Mouse (Mus musculus) neural tube, embryonic 12.5 days (tissue): ENCODE measurements around the gene Zfp787. TPM values are rescaled to one million over a fixed set of nuclear protein-coding genes. Genes with fewer than 3 reads are reported as not detected.
A peak's percentile ranks its signal among the peaks of the same experiment; 100 is the strongest.

Experiments
- ATAC-seq: fragments of 200-750 bp; cut with Nextera tagmentation; 2 replicates; pipeline ENCODE4 v1.8.0; 2017; ENCODE audit warnings: low read depth, mild to moderate bottlenecking, moderate TSS enrichment, moderate library complexity; ENCODE audit not compliant: low FRiP score
- H3K27ac ChIP-seq: fragments of 300-500 bp; sonication (generic); 2 replicates; pipeline ENCODE4 v1.5.1; 2016
- H3K27me3 ChIP-seq: fragments of 300-500 bp; sonication (generic); replicated peaks from 2 replicates; pipeline ENCODE4 v1.6.1; 2016; ENCODE audit warnings: mild to moderate bottlenecking
- H3K36me3 ChIP-seq: fragments of 300-500 bp; sonication (generic); 2 replicates; pipeline ENCODE4 v1.6.1; 2016; ENCODE audit warnings: mild to moderate bottlenecking
- H3K4me1 ChIP-seq: fragments of 300-500 bp; sonication (generic); 2 replicates; pipeline ENCODE4 v1.6.1; 2016
- H3K4me2 ChIP-seq: fragments of 300-500 bp; sonication (generic); replicated peaks from 2 replicates; pipeline ENCODE4 v1.6.1; 2016; ENCODE audit warnings: mild to moderate bottlenecking
- H3K4me3 ChIP-seq: fragments of 300-500 bp; sonication (generic); 2 replicates; pipeline ENCODE4 v1.5.1; 2016
- H3K9ac ChIP-seq: fragments of 300-500 bp; sonication (generic); 2 replicates; pipeline ENCODE4 v1.6.1; 2016; ENCODE audit warnings: mild to moderate bottlenecking
- H3K9me3 ChIP-seq: fragments of 300-500 bp; sonication (generic); 2 replicates; pipeline ENCODE4 v1.6.1; 2016; ENCODE audit warnings: mild to moderate bottlenecking
- WGBS: fragments of 180-500 bp; shearing (Covaris S2); methylation state at CpG from one replicate; pipeline ENCODE4 v1.1.7; 2016; 5-methylcytosine and 5-hydroxymethylcytosine counted together
- polyA plus RNA-seq: library from polyadenylated mRNA; unstranded; fragments of >200 nt; fragmentation: Nextera tagmentation; extraction: Ambion mirVana; gene quantifications from 2 replicates; pipeline ENCODE4 v1.2.1, GENCODE M21; 2016

Zfp787 gene
- polyA plus RNA-seq, 1 experiment from 2014 or later = 37.0 TPM

DNA sequence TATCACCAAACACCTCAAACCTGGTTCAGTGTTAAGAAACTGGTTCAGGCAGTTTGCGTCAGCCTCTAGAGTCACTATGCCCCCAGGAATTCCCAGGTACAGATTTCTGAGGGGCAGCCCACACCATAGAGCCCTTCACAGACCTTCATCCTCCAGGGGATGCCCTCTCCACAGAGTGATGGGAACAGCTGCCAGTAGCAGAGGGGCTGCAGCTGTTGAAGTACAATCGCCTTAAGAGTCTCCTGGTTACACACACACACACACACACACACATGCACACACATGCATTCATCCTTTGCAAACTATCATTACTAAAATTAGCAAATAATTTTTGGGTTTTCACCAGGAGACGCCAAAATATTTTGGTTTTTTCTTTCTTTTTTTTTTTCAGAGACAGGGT is 3.8 kb upstream of the Zfp787 start:
- no peaks in the 10 kb centered on the region for H3K27me3 ChIP-seq
- no peak for ATAC-seq
- 90% methylated on average over 3 of the region's 3 CpGs for WGBS

DNA sequence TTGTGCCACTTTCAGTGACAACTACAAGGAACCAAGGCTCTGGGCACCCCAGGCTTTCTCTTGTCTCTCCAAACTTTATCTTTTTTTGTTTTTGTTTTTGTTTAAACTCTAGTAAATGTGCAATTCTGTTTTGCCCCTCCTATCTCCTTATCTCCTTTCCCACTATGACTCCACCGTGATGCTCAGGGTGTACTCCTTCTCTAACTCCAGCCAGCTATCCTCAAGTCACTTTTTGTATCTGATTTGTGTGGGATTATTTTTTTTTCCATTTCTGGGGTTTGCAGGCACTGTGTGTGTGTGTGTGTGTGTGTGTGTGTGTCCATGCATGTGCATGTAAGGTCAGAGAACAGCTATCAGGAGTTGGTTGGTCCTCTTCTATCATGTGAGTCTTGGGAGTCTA is 1.7 kb upstream of the Zfp787 start:
- Histone ChIP-seq H3K36me3 (no peaks in the 10 kb centered on the region), H3K9me3 (no peaks in the 10 kb centered on the region), H3K4me3 (no peak overlapping the region), H3K4me1 (peaks cover 26% of the 10 kb centered on the region), H3K9ac (no peak overlapping the region), H3K4me2 (no peak overlapping the region), H3K27me3 (no peaks in the 10 kb centered on the region), H3K27ac (no peak overlapping the region)
- WGBS = 89% methylated on average over 1 of the region's 1 CpGs
- no peak for ATAC-seq

More for the DNA sequence above, 3.8 kb upstream of the Zfp787 start:
- H3K4me3 ChIP-seq = no peak overlapping the region
- no peak overlapping the region for H3K27ac ChIP-seq
- no peak overlapping the region for H3K4me2 ChIP-seq
- H3K36me3 ChIP-seq = no peaks in the 10 kb centered on the region
- H3K9me3 ChIP-seq = no peaks in the 10 kb centered on the region
- no peak overlapping the region for H3K9ac ChIP-seq
- H3K4me1 ChIP-seq = peaks cover 12% of the 10 kb centered on the region

DNA sequence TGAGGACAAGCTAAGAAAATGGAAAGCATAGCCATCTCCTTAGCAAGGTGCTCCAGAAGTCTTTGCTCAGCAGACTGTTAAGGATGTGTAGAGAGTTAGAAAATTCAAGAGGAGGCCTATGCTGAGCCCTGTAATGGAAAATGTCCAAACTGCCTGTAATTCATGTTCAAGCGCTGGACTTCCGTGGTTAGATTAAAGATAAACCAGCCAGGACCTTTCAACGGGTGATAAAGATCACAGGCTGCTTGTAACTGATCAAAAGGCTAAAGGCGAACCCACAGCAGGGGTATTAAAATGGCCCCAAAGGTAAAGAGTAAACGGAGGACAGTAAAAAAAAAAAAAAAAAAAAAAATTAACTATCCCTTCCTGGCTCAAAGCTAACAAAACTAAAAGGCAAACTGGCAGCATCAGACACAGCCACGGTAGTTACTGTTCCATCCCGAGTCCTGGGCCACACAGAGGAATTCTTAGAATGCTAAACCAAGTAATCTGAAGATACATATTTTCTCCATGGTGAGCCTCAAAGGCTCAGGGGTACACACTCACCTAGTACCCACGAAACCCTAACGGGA is 1.2 kb upstream of the Zfp787 start:
- no peaks in the 10 kb centered on the region for H3K27me3 ChIP-seq
- H3K27ac ChIP-seq = no peak overlapping the region
- H3K4me3 ChIP-seq = 0 out of 2 replicates have a peak overlapping the region, but pooled peaks have one; percentile 78
- no peak for ATAC-seq
- H3K9me3 ChIP-seq = no peaks in the 10 kb centered on the region
- H3K4me1 ChIP-seq = peaks cover 26% of the 10 kb centered on the region
- H3K4me2 ChIP-seq = peak overlapping the region; percentile 96
- H3K9ac ChIP-seq = 0 out of 2 replicates have a peak overlapping the region, but pooled peaks have one; percentile 10
- H3K36me3 ChIP-seq = no peaks in the 10 kb centered on the region
- 66% methylated on average over 9 of the region's 9 CpGs for WGBS

DNA sequence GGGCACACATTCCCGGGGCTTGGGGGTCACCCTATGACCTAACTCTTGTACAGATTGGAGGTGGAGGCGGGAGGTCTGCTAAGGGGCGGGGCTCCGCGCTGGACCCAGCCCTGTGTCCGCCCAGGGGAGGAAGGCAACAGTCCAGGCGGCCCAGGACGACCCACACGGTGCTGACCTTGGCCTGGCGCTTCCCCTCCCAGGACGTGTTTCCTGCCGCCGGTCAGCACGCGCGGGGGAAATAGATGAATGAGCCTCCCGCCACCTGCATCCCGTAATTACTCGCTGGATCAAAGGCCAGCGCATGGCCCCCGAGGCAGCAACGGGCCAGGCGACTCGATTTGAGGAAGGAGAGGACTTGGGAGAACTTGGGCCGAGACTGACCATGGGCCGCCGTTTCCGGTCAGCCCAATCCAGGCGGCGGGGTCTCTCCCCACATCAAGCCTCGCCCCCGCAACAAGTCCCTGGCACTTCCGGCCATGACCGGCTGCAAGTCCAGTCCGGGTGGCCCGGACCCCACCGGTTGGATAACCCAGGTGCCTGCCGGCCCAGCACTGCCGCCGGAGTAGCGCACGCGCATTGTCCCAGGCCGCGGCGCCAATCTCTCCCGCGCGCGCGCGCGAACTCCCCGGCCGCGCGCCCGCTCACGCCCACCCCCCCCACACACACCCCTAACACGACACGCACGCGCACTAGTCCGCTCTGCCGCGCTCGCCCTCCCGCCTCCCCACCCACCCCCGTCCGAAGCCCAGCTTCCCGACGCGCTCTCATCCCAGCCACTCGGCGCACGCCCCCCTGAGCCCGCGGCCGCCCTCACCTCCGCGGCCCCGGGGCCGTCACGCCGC is 545 bp downstream of the Zfp787 start:
- Histone ChIP-seq H3K9me3 (no peaks in the 10 kb centered on the region), H3K36me3 (no peaks in the 10 kb centered on the region), H3K9ac (peak overlapping the region; percentile 84), H3K4me2 (peak overlapping the region; percentile 96), H3K27me3 (no peaks in the 10 kb centered on the region), H3K27ac (peak overlapping the region; percentile 66; the same call in 1 of the 2 replicates), H3K4me1 (peaks cover 26% of the 10 kb centered on the region), H3K4me3 (peak overlapping the region; percentile 78)
- WGBS = under 1% methylated on average over 84 of the region's 85 CpGs
- peak; percentile 80 for ATAC-seq

DNA sequence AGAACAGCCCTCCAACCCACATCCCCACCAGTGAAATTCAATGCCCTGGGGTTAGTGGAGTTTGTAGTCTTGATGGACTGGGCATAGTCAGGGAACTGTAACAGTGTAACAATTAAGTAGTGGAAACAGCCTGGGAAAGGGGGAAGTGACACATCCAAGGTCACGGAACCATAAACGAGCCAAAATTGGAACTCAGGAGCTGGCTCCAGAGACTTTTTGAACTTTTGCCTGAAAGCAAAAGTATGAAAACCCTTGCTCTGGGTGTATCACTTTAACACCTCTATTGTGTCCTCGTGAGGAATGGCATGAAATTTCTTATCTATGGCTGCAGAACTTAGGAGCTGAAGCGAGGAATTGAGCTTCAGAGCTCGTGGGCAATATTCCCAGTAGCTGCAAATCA is 1.6 kb downstream of the Zfp787 start:
- peak overlapping the region; percentile 96 for H3K4me2 ChIP-seq
- peaks cover 26% of the 10 kb centered on the region for H3K4me1 ChIP-seq
- no peak for ATAC-seq
- no peaks in the 10 kb centered on the region for H3K9me3 ChIP-seq
- peak overlapping the region; percentile 78; the same call in 1 of the 2 replicates for H3K4me3 ChIP-seq
- WGBS = 88% methylated on average over 5 of the region's 5 CpGs
- no peak overlapping the region for H3K9ac ChIP-seq
- H3K27me3 ChIP-seq = no peaks in the 10 kb centered on the region
- no peak overlapping the region for H3K27ac ChIP-seq
- H3K36me3 ChIP-seq = no peaks in the 10 kb centered on the region

DNA sequence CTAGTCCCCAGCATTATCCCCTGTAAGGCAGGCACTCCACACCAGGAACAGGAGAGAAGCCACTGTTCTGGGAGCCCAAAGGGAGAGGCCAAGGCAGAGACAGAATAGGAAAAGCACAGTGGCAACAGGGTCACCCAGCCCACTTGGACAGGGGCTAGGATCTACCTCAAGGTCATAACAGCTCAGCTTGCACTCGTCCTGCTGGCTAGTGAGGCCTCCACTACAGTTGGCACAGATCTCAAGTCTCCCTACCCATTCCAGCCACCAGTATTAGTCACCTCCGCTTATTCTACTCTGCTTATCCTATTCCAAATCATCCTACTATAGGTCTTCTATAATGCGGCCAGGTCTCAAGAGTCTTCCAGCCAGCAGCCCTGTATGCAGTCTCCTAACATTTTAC is 2.7 kb downstream of the Zfp787 start:
- no peak overlapping the region for H3K27ac ChIP-seq
- H3K4me3 ChIP-seq = no peak overlapping the region
- no peaks in the 10 kb centered on the region for H3K27me3 ChIP-seq
- no peak overlapping the region for H3K9ac ChIP-seq
- H3K4me1 ChIP-seq = peaks cover 30% of the 10 kb centered on the region
- H3K4me2 ChIP-seq = no peak overlapping the region
- no peaks in the 10 kb centered on the region for H3K36me3 ChIP-seq
- no peak for ATAC-seq
- H3K9me3 ChIP-seq = no peaks in the 10 kb centered on the region
- 96% methylated on average over 3 of the region's 3 CpGs for WGBS

DNA sequence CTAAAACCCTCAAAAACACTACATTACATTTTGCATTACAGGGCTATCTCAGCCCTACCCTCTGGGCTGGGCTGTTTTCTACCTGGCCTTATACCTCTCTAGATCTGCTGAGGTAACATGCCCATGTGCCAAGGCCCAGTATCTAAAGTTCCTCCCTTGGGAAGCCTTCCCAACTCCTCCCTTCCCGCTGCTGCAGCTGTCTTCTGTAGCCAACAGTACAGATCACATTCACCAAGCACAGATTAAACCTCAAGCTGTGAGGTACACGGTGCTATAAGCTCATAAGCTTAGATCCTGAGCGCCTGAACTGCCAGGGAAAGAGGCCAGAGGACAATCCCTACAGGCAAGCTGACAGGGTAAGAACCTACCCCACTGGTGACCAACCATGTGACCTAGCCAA is 3.8 kb downstream of the Zfp787 start:
- no peaks in the 10 kb centered on the region for H3K36me3 ChIP-seq
- no peaks in the 10 kb centered on the region for H3K27me3 ChIP-seq
- no peak for ATAC-seq
- no peak overlapping the region for H3K4me2 ChIP-seq
- peaks cover 30% of the 10 kb centered on the region for H3K4me1 ChIP-seq
- no peaks in the 10 kb centered on the region for H3K9me3 ChIP-seq
- H3K27ac ChIP-seq = no peak overlapping the region
- 88% methylated on average over 3 of the region's 3 CpGs for WGBS
- no peak overlapping the region for H3K4me3 ChIP-seq
- no peak overlapping the region for H3K9ac ChIP-seq

DNA sequence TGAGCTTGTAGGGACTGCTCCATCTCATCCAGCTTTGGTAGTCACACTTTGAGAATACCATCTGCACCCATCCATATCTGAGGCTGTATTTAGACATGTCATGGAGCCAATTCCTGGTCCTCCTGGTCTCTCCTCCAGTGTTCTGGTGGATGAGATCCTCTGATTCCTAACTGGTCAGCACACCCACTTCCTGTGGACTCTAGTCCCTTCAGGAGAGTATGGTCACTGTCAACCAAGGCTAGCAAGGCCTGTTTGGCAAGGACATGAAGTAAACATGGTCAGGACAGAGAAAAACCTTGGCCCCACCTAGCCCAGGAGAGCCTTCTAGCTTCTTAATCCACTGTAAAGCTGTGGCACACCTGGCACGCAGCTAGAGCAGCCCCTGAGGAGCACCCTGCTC is 4.5 kb downstream of the Zfp787 start:
- no peak overlapping the region for H3K4me3 ChIP-seq
- H3K9ac ChIP-seq = no peak overlapping the region
- no peak overlapping the region for H3K27ac ChIP-seq
- no peaks in the 10 kb centered on the region for H3K27me3 ChIP-seq
- ATAC-seq = no peak
- peaks cover 23% of the 10 kb centered on the region for H3K4me1 ChIP-seq
- H3K4me2 ChIP-seq = no peak overlapping the region
- H3K9me3 ChIP-seq = no peaks in the 10 kb centered on the region
- H3K36me3 ChIP-seq = no peaks in the 10 kb centered on the region
- WGBS = 91% methylated on average over 1 of the region's 1 CpGs

DNA sequence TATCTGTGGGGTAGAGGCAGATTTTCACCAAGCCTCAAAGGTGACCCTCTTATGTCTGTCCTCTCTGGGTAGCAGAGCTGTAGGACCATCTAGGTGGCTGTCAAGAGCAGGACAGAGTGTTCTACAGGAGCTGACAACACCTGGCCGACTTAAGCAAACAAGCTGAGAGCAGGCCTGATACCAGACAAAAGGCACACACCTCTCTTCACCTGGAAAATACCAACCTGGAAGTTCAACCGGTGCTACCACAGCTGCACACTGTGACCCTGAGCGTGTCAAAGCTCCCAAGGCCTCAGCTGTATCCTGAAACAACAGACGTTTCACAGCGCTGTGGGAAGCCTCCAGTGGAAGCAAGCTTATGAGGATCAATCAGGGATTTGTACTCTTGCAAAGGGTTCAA is 8.1 kb downstream of the Zfp787 start:
- 0 out of 2 replicates have a peak, but pooled peaks cover 6% of the 10 kb centered on the region for H3K4me1 ChIP-seq
- no peaks in the 10 kb centered on the region for H3K27me3 ChIP-seq
- WGBS = 89% methylated on average over 5 of the region's 5 CpGs
- no peaks in the 10 kb centered on the region for H3K36me3 ChIP-seq
- H3K4me2 ChIP-seq = no peak overlapping the region
- no peaks in the 10 kb centered on the region for H3K9me3 ChIP-seq
- no peak for ATAC-seq
- H3K27ac ChIP-seq = no peak overlapping the region
- no peak overlapping the region for H3K9ac ChIP-seq
- H3K4me3 ChIP-seq = no peak overlapping the region

DNA sequence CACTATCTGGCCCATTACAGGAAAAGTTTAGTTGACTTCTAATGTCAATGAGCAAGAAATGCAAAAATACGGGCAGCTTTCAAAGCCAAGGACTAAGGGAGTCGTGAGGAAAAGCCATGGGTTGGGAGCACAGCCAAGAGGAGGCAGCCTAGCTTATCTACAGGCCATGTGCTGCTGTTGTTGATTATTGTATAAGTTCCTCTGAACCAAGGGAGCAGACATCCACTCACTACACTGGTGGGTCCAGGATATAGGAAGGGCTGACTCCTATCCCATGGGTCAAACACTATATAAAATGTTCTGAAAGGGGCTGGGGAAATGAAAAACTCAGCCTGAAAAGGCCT is 8.8 kb downstream of the Zfp787 start:
- 0 out of 2 replicates have a peak, but pooled peaks cover 6% of the 10 kb centered on the region for H3K4me1 ChIP-seq
- WGBS = 91% methylated on average over 2 of the region's 2 CpGs
- no peak overlapping the region for H3K27ac ChIP-seq

DNA sequence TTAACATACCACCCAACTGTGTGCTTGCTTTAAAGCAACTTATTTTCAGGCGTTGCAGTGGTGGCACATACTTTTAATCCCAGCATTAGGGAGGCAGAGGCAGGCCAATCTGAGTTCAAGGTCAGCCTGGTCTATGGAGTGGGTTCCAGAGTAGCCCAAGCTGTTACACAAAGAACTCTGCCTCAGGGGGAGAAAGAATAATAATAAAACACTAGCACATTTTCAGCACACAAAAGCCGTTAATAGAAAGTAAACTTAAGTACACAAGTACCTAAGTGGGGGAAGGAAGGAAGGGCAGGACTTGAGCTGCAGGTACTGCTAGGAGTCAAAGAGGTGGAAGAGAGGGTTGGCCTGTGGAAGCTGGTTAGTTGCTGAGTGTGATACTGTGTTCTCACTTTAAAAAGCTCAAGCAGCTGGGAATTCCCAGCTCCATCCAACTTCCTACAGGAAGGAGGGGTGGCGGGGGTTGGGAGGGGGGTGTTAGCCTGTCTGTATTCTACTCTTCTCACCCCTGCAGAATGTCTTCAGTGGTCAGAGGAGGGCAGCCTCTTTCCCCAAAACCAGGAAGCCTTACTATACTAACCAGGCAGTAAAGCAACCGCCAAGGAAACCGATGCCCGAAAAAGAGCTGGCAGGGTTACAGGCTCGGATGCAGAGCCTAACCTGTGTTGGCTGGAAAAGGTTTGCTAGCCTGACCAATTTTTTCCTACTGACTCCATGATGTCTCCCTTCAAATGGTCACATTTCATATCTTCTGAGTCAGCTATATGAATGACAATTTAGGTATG is 9.4 kb downstream of the Zfp787 start:
- ATAC-seq = no peak
- no peak overlapping the region for H3K4me2 ChIP-seq
- 92% methylated on average over 7 of the region's 7 CpGs for WGBS

More for the DNA sequence above, 8.8 kb downstream of the Zfp787 start:
- Histone ChIP-seq H3K27me3 (no peaks in the 10 kb centered on the region), H3K9me3 (no peaks in the 10 kb centered on the region), H3K4me3 (no peak overlapping the region), H3K4me2 (no peak overlapping the region), H3K9ac (no peak overlapping the region), H3K36me3 (peaks cover 1% of the 10 kb centered on the region)
- no peak for ATAC-seq

More for the DNA sequence above, 9.4 kb downstream of the Zfp787 start:
- Histone ChIP-seq H3K4me3 (no peak overlapping the region), H3K27me3 (no peaks in the 10 kb centered on the region), H3K27ac (no peak overlapping the region), H3K36me3 (peaks cover 7% of the 10 kb centered on the region), H3K9me3 (no peaks in the 10 kb centered on the region), H3K4me1 (0 out of 2 replicates have a peak, but pooled peaks cover 6% of the 10 kb centered on the region), H3K9ac (no peak overlapping the region)
